Mouse (Mus musculus) heart, embryonic 14.5 days (tissue): ENCODE results near the gene Amer1. TPM values are rescaled to one million over a fixed set of nuclear protein-coding genes. Genes with fewer than 3 reads are reported as not detected.

Experiments used
- ATAC-seq: fragments of 200-750 bp; cut with Nextera tagmentation; 2 replicates; pipeline ENCODE4 v1.8.0; 2017; ENCODE audit warnings: low read depth, moderate TSS enrichment; ENCODE audit not compliant: insufficient number of reproducible peaks, insufficient read depth, low FRiP score
- H3K27ac ChIP-seq, 2 experiments: fragments of 200-500 bp in 1 of 2; fragments of 300-500 bp in 1 of 2; sonication (generic) in 1 of 2; replicated peaks in 1 of 2; 2 replicates each; pipeline ENCODE4 v1.5.1; 2012 to 2014; ENCODE audit warnings: low read depth in 2 of 2, low read length in 2 of 2, control low read depth in 1 of 2, mild to moderate bottlenecking in 1 of 2, mixed read lengths in 1 of 2; ENCODE audit not compliant: control insufficient read depth in 1 of 2, insufficient read depth in 1 of 2
- H3K27me3 ChIP-seq: fragments of 300-500 bp; sonication (generic); 2 replicates; pipeline ENCODE4 v1.6.1; 2014; ENCODE audit warnings: mild to moderate bottlenecking, low read length, control low read depth; ENCODE audit not compliant: control insufficient read depth, insufficient read depth
- H3K36me3 ChIP-seq: fragments of 300-500 bp; sonication (generic); 2 replicates; pipeline ENCODE4 v1.6.1; 2014; ENCODE audit warnings: mild to moderate bottlenecking, control low read depth, low read length, mixed read lengths; ENCODE audit not compliant: control insufficient read depth, insufficient read depth
- H3K4me1 ChIP-seq, 2 experiments: fragments of 200-500 bp in 1 of 2; fragments of 300-500 bp in 1 of 2; sonication (generic) in 1 of 2; 2 replicates each; pipeline ENCODE4 v1.6.1; 2012 to 2014; ENCODE audit warnings: low read length in 2 of 2, control low read depth in 1 of 2, mixed read lengths in 1 of 2; ENCODE audit not compliant: control insufficient read depth in 2 of 2, insufficient read depth in 2 of 2
- H3K4me2 ChIP-seq: fragments of 300-500 bp; sonication (generic); 2 replicates; pipeline ENCODE4 v1.6.1; 2014; ENCODE audit warnings: mild to moderate bottlenecking, low read length
- H3K4me3 ChIP-seq, 2 experiments: fragments of 200-500 bp in 1 of 2; fragments of 300-500 bp in 1 of 2; sonication (generic) in 1 of 2; 2 replicates each; pipeline ENCODE4 v1.5.1; 2012 to 2014; ENCODE audit warnings: low read length in 2 of 2, mild to moderate bottlenecking in 2 of 2, control low read depth in 1 of 2, low read depth in 1 of 2, moderate library complexity in 1 of 2; ENCODE audit not compliant: control insufficient read depth in 1 of 2, insufficient read depth in 1 of 2
- H3K9ac ChIP-seq: fragments of 300-500 bp; sonication (generic); 2 replicates; pipeline ENCODE4 v1.6.1; 2014; ENCODE audit warnings: mild to moderate bottlenecking, low read length
- H3K9me3 ChIP-seq: fragments of 300-500 bp; sonication (generic); 2 replicates; pipeline ENCODE4 v1.6.1; 2016; ENCODE audit warnings: low read length, control low read depth; ENCODE audit not compliant: control insufficient read depth
- WGBS: fragments of 180-500 bp; shearing (Covaris S2); extraction: QIAGEN DNeasy Blood & Tissue Kit; methylation state at CpG from one replicate; pipeline ENCODE4 v1.1.7; 2014; 5-methylcytosine and 5-hydroxymethylcytosine counted together
- polyA plus RNA-seq: library from polyadenylated mRNA; unstranded; fragments of >200 nt; fragmentation: Nextera tagmentation; extraction: Ambion mirVana; gene quantifications from 2 replicates; pipeline ENCODE4 v1.2.1, GENCODE M21; 2014

Gene Amer1
- polyA plus RNA-seq, 1 experiment from 2014 or later: 6.4 TPM

DNA sequence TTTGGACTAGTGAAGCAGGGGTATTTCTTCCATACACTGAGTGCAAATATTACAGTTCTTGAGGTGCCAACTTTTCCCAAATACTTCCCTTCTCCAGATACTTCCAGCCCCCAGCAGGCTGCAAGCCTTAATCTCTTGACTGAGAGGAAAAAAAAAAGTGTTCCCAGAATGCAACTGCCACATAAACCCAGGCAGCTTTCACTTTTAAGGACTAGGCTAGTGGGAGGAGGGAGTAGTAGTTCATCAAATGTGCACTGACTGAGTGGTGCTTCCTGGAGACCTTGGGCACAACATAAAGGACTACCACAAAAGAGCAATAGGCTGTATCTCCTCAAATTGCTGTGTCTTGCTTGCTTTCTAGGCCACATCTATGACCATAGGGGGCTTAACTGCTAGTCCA lies 3.4 kb downstream of the Amer1 start:
- Histone ChIP-seq H3K27me3 (no peaks in the 10 kb centered on the region), H3K9ac (no peak overlapping the region), H3K4me3 (no peak overlapping the region), H3K4me1 (peaks cover 4 to 16% of the 10 kb centered on the region in 2 experiments; a peak in 2 of 4 replicates), H3K9me3 (no peaks in the 10 kb centered on the region), H3K27ac (no peak overlapping the region), H3K36me3 (no peaks in the 10 kb centered on the region), H3K4me2 (no peak overlapping the region)
- no peak for ATAC-seq

DNA sequence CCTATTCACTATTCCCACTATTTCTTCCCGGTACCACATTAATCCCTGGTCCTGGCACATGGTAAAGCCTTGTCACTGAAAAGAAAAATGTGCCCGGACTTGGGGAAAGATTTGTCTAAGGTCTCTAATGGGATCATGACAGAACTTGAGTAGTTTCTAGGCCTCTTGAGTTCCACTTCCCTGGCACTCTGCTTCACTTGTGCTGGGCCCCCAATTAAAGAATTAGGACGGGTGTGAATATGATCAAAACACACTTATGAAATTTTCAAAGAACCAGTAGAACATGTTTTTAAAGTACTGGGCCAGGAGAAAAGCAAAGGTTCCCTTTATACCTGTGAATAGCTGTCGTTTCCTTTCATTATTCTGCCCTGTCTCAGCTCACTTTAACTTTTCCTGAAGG lies 6.2 kb downstream of the Amer1 start:
- peaks cover 2 to 16% of the 10 kb centered on the region in 2 experiments; a peak in 2 of 4 replicates for H3K4me1 ChIP-seq
- no peaks in the 10 kb centered on the region for H3K36me3 ChIP-seq
- no peak overlapping the region for H3K4me3 ChIP-seq
- no peak overlapping the region for H3K9ac ChIP-seq
- no peak for ATAC-seq
- H3K27ac ChIP-seq: no peak overlapping the region
- no peak overlapping the region for H3K4me2 ChIP-seq
- H3K27me3 ChIP-seq: no peaks in the 10 kb centered on the region
- no peaks in the 10 kb centered on the region for H3K9me3 ChIP-seq
- 71% methylated on average over 4 of the region's 4 CpGs for WGBS

DNA sequence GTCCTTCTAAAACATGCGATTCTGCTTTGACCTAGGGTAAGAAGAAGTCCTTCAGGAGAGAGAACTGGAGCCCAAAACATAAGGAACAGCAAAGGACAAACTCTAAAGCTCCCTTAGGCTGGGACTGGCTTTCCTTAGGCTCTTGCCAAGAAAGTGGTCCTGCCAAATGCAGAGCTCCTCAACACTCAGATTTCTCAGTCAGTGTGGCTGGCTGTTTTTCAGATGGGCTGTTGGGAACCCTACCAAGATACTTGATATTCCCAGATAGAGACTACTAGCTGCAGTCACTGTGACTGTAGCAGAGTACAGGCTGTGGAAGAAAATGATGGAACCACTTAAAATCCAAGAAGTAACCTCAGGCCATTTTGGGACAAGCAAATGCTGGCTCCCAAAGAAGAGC lies 7.4 kb downstream of the Amer1 start:
- H3K27me3 ChIP-seq: no peaks in the 10 kb centered on the region
- no peaks in the 10 kb centered on the region for H3K9me3 ChIP-seq
- peaks cover 2 to 14% of the 10 kb centered on the region in 2 experiments; a peak in 2 of 4 replicates for H3K4me1 ChIP-seq
- WGBS: 81% methylated on average over 1 of the region's 1 CpGs
- no peak overlapping the region for H3K4me2 ChIP-seq
- H3K9ac ChIP-seq: no peak overlapping the region
- no peak overlapping the region for H3K4me3 ChIP-seq
- no peak overlapping the region for H3K27ac ChIP-seq
- no peaks in the 10 kb centered on the region for H3K36me3 ChIP-seq
- ATAC-seq: no peak

DNA sequence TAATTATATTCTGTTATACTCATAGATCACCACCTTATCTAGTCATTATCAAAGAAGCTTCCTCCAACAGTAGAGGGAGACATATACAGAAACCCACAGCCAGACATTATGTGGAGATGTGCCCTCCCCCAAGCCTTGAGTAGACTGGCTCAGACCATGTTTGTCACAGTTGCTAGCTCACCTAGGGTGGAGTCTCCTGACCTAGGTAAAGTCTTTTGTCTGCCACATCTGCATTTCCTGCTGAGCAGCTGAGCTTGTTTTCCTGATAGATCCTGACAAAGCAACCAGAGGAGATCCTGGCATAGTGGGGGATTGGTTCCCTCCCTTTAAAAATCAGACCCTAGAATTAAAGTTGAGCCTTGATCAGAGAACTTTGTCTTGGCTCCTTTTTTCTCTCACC lies 71.6 kb downstream of the Amer1 start:
- Histone ChIP-seq H3K27me3 (no peaks in the 10 kb centered on the region), H3K4me2 (no peak overlapping the region), H3K9me3 (no peaks in the 10 kb centered on the region), H3K9ac (no peak overlapping the region), H3K4me3 (no peak overlapping the region), H3K27ac (no peak overlapping the region), H3K36me3 (no peaks in the 10 kb centered on the region), H3K4me1 (no peaks in the 10 kb centered on the region)
- ATAC-seq: no peak

Other genes with a start within 250 kb of the Amer1 start
- 11.3 and 12.2 TPM in 2 replicates for gene Arhgef9, start 248.0 kb downstream of the Amer1 start, polyA plus RNA-seq
- 3.2 and 4.0 TPM in 2 replicates for gene Asb12, start 113.1 kb upstream of the Amer1 start, polyA plus RNA-seq
- not detected in 2 replicates for gene Pfn5, start 113.2 kb upstream of the Amer1 start, polyA plus RNA-seq
- gene Zc4h2, start 213.6 kb upstream of the Amer1 start, polyA plus RNA-seq: 8.2 and 8.9 TPM in 2 replicates